Mouse (Mus musculus) lung, postnatal 25 days (tissue): ENCODE measurements around the gene 4930433I11Rik.
A peak's percentile ranks its signal among the peaks of the same experiment; 100 is the strongest.
"Not testable (repeated sequence)": the region's sequence is repeated elsewhere in the genome, so short reads cannot be mapped to it uniquely, and the experiment has no call there.

ENCODE experiments used
- DNase-seq: peaks from one replicate; pipeline ENCODE4 v3.0.0; 2022; ENCODE audit warnings: low spot score

4930433I11Rik gene

DNA sequence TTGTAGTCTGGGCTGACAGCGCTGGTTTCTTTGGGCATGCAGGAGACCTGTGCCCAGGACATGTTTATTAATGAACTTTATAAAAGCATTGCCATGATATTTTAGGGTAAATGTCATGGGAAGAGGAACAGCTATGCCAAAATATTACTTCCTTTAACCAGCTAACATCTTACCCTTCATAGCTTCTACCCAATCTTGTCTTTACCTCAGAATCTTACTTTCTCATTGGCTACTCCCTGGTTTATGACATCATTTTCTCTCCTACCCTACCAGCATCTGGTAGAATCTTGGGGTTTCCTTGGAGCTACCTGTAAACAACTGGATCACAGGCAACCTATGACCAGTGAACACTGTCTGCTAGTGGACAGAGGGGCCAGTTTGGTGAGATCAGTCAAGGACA is at the start of gene 4930433I11Rik:
Gene 4930433I11Rik, plus strand, starts transcription at position 301 of the 400 bp plus-strand sequence.
- no peak for DNase-seq

DNA sequence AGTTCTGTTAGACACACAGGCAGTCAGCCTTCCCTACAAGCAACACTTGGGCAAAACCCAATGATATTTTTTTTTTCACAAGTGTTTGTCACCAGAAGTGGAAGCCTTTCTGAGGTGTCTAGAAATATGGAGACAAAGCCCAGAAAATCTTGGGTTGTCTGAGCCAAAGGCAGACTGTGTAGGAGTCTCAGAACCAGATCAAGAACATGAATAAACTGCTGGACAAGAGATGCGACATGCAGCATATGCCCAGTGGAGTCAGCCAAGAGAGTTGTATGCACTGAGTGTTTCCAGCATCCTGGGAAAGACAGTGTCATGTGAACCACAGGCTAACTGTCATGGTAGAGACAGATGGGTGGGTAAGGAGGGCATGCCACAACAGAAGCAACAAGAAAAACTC is 48.0 kb upstream of the 4930433I11Rik start:
- no peak for DNase-seq

GRCm38 (mm10) chr7:40942233-40942935 is 45.0 kb upstream of the 4930433I11Rik start:
- peak; percentile 0 for DNase-seq

- not testable (repeated sequence) for DNase-seq
Measured at GRCm38 (mm10) chr7:41032419-41032818, 45.1 kb downstream of the 4930433I11Rik start, which contains the start of gene Gm4884. TSS of gene Gm4884 (plus strand) at chr7:41032719.

GRCm38 (mm10) chr7:41044058-41044457 is 56.7 kb downstream of the 4930433I11Rik start:
- not testable (repeated sequence) for DNase-seq
